Mouse (Mus musculus): ENCODE data around the gene Arvcf. TPM values are rescaled to one million over a fixed set of nuclear protein-coding genes. Genes with fewer than 3 reads are reported as not detected.

The Arvcf gene
- polyA plus RNA-seq (2012; rRNA removed; ENCODE audit: low replicate concordance): 15.1 and 22.5 TPM in 2 replicates

DNA sequence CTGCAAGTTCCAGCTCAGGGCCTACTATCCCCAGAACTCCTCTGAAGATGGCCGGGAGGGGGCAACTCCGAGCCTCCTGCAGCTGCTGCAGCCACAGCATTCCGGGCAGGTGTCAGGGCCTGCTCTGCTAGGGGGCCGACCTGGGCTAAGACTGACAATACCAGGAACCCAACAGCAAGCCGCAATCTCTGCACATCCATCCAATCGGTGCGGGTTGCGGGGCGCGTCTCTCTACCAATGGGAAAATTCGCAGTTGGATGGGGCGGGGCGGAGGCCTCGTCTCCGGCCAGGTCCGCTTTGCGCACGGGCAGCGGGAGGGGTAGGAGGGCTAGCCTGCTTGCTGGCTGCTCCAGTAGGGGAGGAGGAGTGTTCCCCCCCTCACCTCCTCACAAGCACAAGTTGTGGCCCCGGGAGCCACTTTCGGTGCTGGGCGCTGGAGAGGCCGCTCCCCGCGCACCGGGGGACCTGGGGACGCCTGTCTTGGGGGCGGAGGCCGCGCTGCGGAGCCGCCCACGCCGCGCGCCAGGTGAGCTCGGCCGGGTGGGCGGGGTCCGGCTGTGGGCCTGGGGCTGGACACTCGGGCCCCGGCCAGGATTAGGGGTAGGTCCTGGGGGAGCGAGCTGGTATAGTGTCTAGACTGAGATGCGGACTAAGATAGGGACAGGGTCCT is at the start of gene Arvcf, which contains the start of gene Tango2:
Gene Arvcf, plus strand, starts transcription at position 252 of the 670 bp plus-strand sequence.
Gene Tango2, minus strand, starts transcription at position 173 of the 670 bp plus-strand sequence.

DNA sequence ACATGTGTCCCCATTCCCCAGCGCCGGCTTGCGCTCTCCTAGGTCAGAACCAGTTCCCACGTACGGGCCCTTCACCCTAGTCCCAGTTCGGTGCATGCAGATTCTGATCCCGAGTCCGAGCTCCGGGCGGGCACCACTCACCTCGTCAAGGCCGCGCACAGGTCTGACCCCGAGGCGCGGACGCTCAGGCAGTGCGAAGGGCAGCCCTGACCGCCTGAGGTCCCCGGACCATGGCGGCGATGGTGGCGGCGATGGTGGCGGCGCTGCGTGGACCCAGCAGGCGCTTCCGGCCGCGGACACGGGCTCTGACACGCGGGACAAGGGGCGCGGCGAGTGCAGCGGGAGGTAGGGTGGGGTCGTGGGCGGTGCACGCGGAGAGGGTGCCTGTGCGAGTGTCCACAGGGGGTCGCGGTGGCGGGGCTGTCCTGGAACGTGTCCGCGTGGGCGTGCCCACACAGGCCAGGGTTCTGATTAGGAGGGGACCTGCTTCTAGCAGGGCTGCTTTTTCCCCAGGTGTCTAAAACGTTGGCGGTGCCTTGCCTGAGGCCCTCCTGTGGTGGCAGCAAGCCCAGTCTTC is 78.3 kb downstream of the Arvcf start, which contains the start of gene Txnrd2:
Gene Txnrd2, plus strand, starts transcription at position 170 of the 577 bp plus-strand sequence.

DNA sequence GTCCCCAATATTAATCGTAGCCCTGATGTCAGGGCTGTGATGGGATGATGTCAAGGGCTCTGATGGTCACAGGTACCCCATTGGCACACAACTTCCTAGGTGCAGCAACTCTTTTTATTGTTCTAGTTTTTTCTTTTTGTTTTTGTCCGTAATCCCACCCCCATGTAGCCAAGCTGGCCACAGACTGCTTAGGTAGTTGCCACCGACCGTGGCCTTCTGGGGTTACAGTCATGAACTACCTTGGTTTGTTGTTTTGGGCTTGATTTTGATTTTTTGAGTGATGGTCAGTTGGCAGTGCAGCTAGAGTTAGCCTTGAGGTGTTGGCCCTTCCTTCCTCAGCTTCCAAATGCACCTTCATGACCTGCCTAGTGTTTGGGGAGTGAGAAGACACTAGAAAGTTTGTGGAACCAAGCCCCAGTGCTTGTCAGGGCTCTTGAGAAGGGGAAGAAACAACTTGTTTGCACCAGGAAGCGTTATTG is 78.9 kb downstream of the Arvcf start, which contains the start of gene Comt:
Gene Comt, minus strand, starts transcription at position 51 of the 479 bp plus-strand sequence.

Other genes starting within 250 kb of the Arvcf start
- 8.8 and 17.1 TPM in 2 replicates for gene Rtn4r, start 220.5 kb upstream of the Arvcf start, polyA plus RNA-seq (2012; rRNA removed; ENCODE audit: low replicate concordance)
- gene Ccdc188, start 130.3 kb upstream of the Arvcf start, polyA plus RNA-seq (2012; rRNA removed; ENCODE audit: low replicate concordance): not detected in 2 replicates
- gene Zdhhc8, start 113.0 kb upstream of the Arvcf start, polyA plus RNA-seq (2012; rRNA removed; ENCODE audit: low replicate concordance): 85.7 and 169 TPM in 2 replicates
- 50.4 and 55.3 TPM in 2 replicates for gene Trmt2a, start 99.5 kb upstream of the Arvcf start, polyA plus RNA-seq (2012; rRNA removed; ENCODE audit: low replicate concordance)
- gene Ranbp1, start 99.5 kb upstream of the Arvcf start, polyA plus RNA-seq (2012; rRNA removed; ENCODE audit: low replicate concordance): 23.0 and 50.7 TPM in 2 replicates
- gene Gm49776, start 89.9 kb upstream of the Arvcf start, polyA plus RNA-seq (2012; rRNA removed; ENCODE audit: low replicate concordance): not detected in 2 replicates
- 18.0 and 21.1 TPM in 2 replicates for gene Dgcr8, start 58.9 kb upstream of the Arvcf start, polyA plus RNA-seq (2012; rRNA removed; ENCODE audit: low replicate concordance)
- 39.5 and 70.7 TPM in 2 replicates for gene Tango2, start 79 bp upstream of the Arvcf start, polyA plus RNA-seq (2012; rRNA removed; ENCODE audit: low replicate concordance)
- gene Txnrd2, start 78.2 kb downstream of the Arvcf start, polyA plus RNA-seq (2012; rRNA removed; ENCODE audit: low replicate concordance): 22.6 and 35.5 TPM in 2 replicates
- gene Comt, start 78.7 kb downstream of the Arvcf start, polyA plus RNA-seq (2012; rRNA removed; ENCODE audit: low replicate concordance): 428 and 474 TPM in 2 replicates
- 13.1 and 20.3 TPM in 2 replicates for gene Gnb1l, start 150.5 kb downstream of the Arvcf start, polyA plus RNA-seq (2012; rRNA removed; ENCODE audit: low replicate concordance)
- gene Rtl10, start 150.7 kb downstream of the Arvcf start, polyA plus RNA-seq (2012; rRNA removed; ENCODE audit: low replicate concordance): 9.1 and 10.9 TPM in 2 replicates
- 3.7 and 21.5 TPM in 2 replicates for gene Tbx1, start 242.5 kb downstream of the Arvcf start, polyA plus RNA-seq (2012; rRNA removed; ENCODE audit: low replicate concordance)

Data from mammary gland, adult 2 months (tissue).